Mouse (Mus musculus) CH12.LX (cell line): ENCODE measurements around the gene Traf4. TPM values are rescaled to one million over a fixed set of nuclear protein-coding genes. Genes with fewer than 3 reads are reported as not detected.
A peak's percentile ranks its signal among the peaks of the same experiment; 100 is the strongest.
"Not testable (repeated sequence)": the region's sequence is repeated elsewhere in the genome, so short reads cannot be mapped to it uniquely, and the experiment has no call there.

Experiments used
- DNase-seq: peaks from one replicate; pipeline ENCODE4 v3.0.0-alpha.2; 2013; ENCODE audit errors: extremely low read depth
- H3K27ac ChIP-seq: 2 replicates; pipeline ENCODE4 v1.5.1; 2012; ENCODE audit warnings: low read depth, mild to moderate bottlenecking, control low read depth, moderate library complexity; ENCODE audit not compliant: insufficient read depth
- H3K27me3 ChIP-seq: replicated peaks from 2 replicates; pipeline ENCODE3; 2012; ENCODE audit warnings: inconsistent platforms
- H3K36me3 ChIP-seq, 2 experiments: replicated peaks in 1 of 2; 2 replicates each; pipeline versions ENCODE3 to v1.6.1; 2012; ENCODE audit warnings: inconsistent platforms in 1 of 2, low read length in 1 of 2, mild to moderate bottlenecking in 1 of 2, mixed read lengths in 1 of 2, moderate library complexity in 1 of 2; ENCODE audit not compliant: control insufficient read depth in 1 of 2, insufficient read depth in 1 of 2
- H3K4me1 ChIP-seq, 2 experiments: 2 replicates each; pipeline ENCODE4 v1.6.1; 2012; ENCODE audit warnings: inconsistent platforms in 1 of 2, moderate library complexity in 1 of 2; ENCODE audit not compliant: insufficient read depth in 2 of 2, control insufficient read depth in 1 of 2
- H3K4me2 ChIP-seq: 2 replicates; pipeline ENCODE4 v1.6.1; 2012; ENCODE audit warnings: low read depth, mild to moderate bottlenecking, control low read depth; ENCODE audit not compliant: poor library complexity, insufficient read depth, severe bottlenecking
- H3K4me3 ChIP-seq, 3 experiments: fragments of 150-350 bp in 1 of 3; sonication (generic) in 1 of 3; replicated peaks in 1 of 3; 2 replicates each; pipeline versions ENCODE3 to v1.5.1; 2011 to 2012; ENCODE audit warnings: low read depth in 2 of 3, low read length in 2 of 3, mild to moderate bottlenecking in 2 of 3, moderate library complexity in 2 of 3, control low read depth in 1 of 3, improper control_type of control experiment in 1 of 3, inconsistent platforms in 1 of 3, mixed read lengths in 1 of 3; ENCODE audit not compliant: poor library complexity in 1 of 3
- H3K79me2 ChIP-seq: replicated peaks from 2 replicates; pipeline ENCODE4 v1.6.1; 2012; ENCODE audit warnings: mild to moderate bottlenecking, moderate library complexity; ENCODE audit not compliant: control insufficient read depth, poor library complexity, insufficient read depth, severe bottlenecking; ENCODE audit errors: extremely low read depth
- H3K9ac ChIP-seq: 2 replicates; pipeline ENCODE4 v1.6.1; 2012; ENCODE audit warnings: low read depth, mild to moderate bottlenecking, control low read depth, moderate library complexity; ENCODE audit not compliant: insufficient read depth
- H3K9me3 ChIP-seq: replicated peaks from 2 replicates; pipeline ENCODE3; 2012; ENCODE audit warnings: low read length, inconsistent platforms, mixed read lengths
- BHLHE40 ChIP-seq: IDR thresholded peaks from 2 replicates; pipeline ENCODE4 v1.6.1; 2011; ENCODE audit warnings: mild to moderate bottlenecking, low read depth, low read length, improper control_type of control experiment
- CHD1 ChIP-seq: IDR thresholded peaks from 2 replicates; pipeline ENCODE4 v1.6.1; 2012; ENCODE audit warnings: low read depth, low read length, improper control_type of control experiment, inconsistent platforms
- CTCF ChIP-seq, 2 experiments: IDR thresholded peaks in 1 of 2; conservative IDR thresholded peaks in 1 of 2; 2 replicates each; pipeline ENCODE4 v1.5.1; 2011 to 2012; ENCODE audit warnings: low read depth in 2 of 2, low read length in 2 of 2, improper control_type of control experiment in 1 of 2, inconsistent platforms in 1 of 2, mild to moderate bottlenecking in 1 of 2, moderate library complexity in 1 of 2
- E2F4 ChIP-seq: IDR thresholded peaks from 2 replicates; pipeline ENCODE4 v1.6.1; 2011; ENCODE audit warnings: low read depth, low read length, improper control_type of control experiment; ENCODE audit not compliant: insufficient replicate concordance
- ELF1 ChIP-seq: IDR thresholded peaks from 2 replicates; pipeline ENCODE4 v1.6.1; 2014; ENCODE audit warnings: low read depth, mild to moderate bottlenecking, inconsistent platforms, low read length, improper control_type of control experiment
- EP300 ChIP-seq: IDR thresholded peaks from 2 replicates; pipeline ENCODE4 v1.6.1; 2011; ENCODE audit warnings: low read length, improper control_type of control experiment
- ETS1 ChIP-seq: conservative IDR thresholded peaks from 2 replicates; pipeline ENCODE4 v1.6.1; 2012; ENCODE audit warnings: low read depth, mild to moderate bottlenecking, inconsistent platforms, low read length, improper control_type of control experiment, moderate library complexity
- GABPA ChIP-seq: IDR thresholded peaks from 2 replicates; pipeline ENCODE4 v1.6.1; 2012; ENCODE audit warnings: low read depth, low read length, improper control_type of control experiment, inconsistent platforms; ENCODE audit not compliant: insufficient replicate concordance
- HCFC1 ChIP-seq: IDR thresholded peaks from 2 replicates; pipeline ENCODE4 v1.6.1; 2012; ENCODE audit warnings: low read depth, mild to moderate bottlenecking, inconsistent platforms, low read length, improper control_type of control experiment
- IRF4 ChIP-seq: IDR thresholded peaks from 2 replicates; pipeline ENCODE4 v1.6.1; 2014; ENCODE audit warnings: low read depth, mild to moderate bottlenecking, inconsistent platforms, low read length, improper control_type of control experiment
- JUN ChIP-seq: IDR thresholded peaks from 2 replicates; pipeline ENCODE4 v1.6.1; 2011; ENCODE audit warnings: low read depth, mild to moderate bottlenecking, low read length, improper control_type of control experiment, moderate library complexity; ENCODE audit not compliant: insufficient read depth
- JUND ChIP-seq: conservative IDR thresholded peaks from 2 replicates; pipeline ENCODE4 v1.6.1; 2011; ENCODE audit warnings: low read depth, low read length, improper control_type of control experiment
- KAT2A ChIP-seq: IDR thresholded peaks from 2 replicates; pipeline ENCODE4 v1.6.1; 2012; ENCODE audit warnings: low read length, improper control_type of control experiment, inconsistent platforms; ENCODE audit not compliant: insufficient replicate concordance
- MAFK ChIP-seq: IDR thresholded peaks from 2 replicates; pipeline ENCODE4 v1.6.1; 2011; ENCODE audit warnings: low read length, improper control_type of control experiment; ENCODE audit not compliant: insufficient replicate concordance
- MAX ChIP-seq: IDR thresholded peaks from 2 replicates; pipeline ENCODE4 v1.6.1; 2011; ENCODE audit warnings: low read length, improper control_type of control experiment
- MEF2A ChIP-seq: IDR thresholded peaks from 2 replicates; pipeline ENCODE4 v1.6.1; 2014; ENCODE audit warnings: low read depth, mild to moderate bottlenecking, inconsistent platforms, low read length, improper control_type of control experiment, borderline replicate concordance
- MYC ChIP-seq: IDR thresholded peaks from 2 replicates; pipeline ENCODE4 v1.6.1; 2011; ENCODE audit warnings: low read depth, mild to moderate bottlenecking, improper control_type of control experiment, low read length
- NELFE ChIP-seq: IDR thresholded peaks from 2 replicates; pipeline ENCODE4 v1.6.1; 2011; ENCODE audit warnings: low read depth, low read length, improper control_type of control experiment
- NRF1 ChIP-seq: IDR thresholded peaks from 2 replicates; pipeline ENCODE4 v1.6.1; 2014; ENCODE audit warnings: low read depth, mild to moderate bottlenecking, inconsistent platforms, low read length, improper control_type of control experiment, moderate library complexity
- PAX5 ChIP-seq: IDR thresholded peaks from 2 replicates; pipeline ENCODE4 v1.6.1; 2012; ENCODE audit warnings: low read length, inconsistent platforms, mixed read lengths
- POLR2A ChIP-seq: IDR thresholded peaks from 2 replicates; pipeline ENCODE4 v1.6.1; 2011; ENCODE audit warnings: low read depth, mild to moderate bottlenecking, improper control_type of control experiment, low read length
- POLR2AphosphoS2 ChIP-seq: IDR thresholded peaks from 2 replicates; pipeline ENCODE4 v1.6.1; 2011; ENCODE audit warnings: low read depth, low read length, improper control_type of control experiment
- RAD21 ChIP-seq: IDR thresholded peaks from 2 replicates; pipeline ENCODE4 v1.6.1; 2011; ENCODE audit warnings: low read depth, mild to moderate bottlenecking, low read length, improper control_type of control experiment, moderate library complexity
- RCOR1 ChIP-seq: conservative IDR thresholded peaks from 2 replicates; pipeline ENCODE4 v1.6.1; 2012; ENCODE audit warnings: low read depth, mild to moderate bottlenecking, inconsistent platforms, low read length, improper control_type of control experiment
- SMC3 ChIP-seq: IDR thresholded peaks from 2 replicates; pipeline ENCODE4 v1.6.1; 2011; ENCODE audit warnings: low read depth, low read length, improper control_type of control experiment
- TBP ChIP-seq: conservative IDR thresholded peaks from 2 replicates; pipeline ENCODE4 v1.6.1; 2011; ENCODE audit warnings: low read depth, low read length, improper control_type of control experiment
- TCF12 ChIP-seq: IDR thresholded peaks from 2 replicates; pipeline ENCODE4 v1.6.1; 2014; ENCODE audit warnings: low read depth, mild to moderate bottlenecking, inconsistent platforms, low read length, improper control_type of control experiment
- UBTF ChIP-seq: IDR thresholded peaks from 2 replicates; pipeline ENCODE4 v1.6.1; 2012; ENCODE audit warnings: low read depth, mild to moderate bottlenecking, inconsistent platforms, low read length, improper control_type of control experiment, moderate library complexity
- USF2 ChIP-seq: conservative IDR thresholded peaks from 2 replicates; pipeline ENCODE4 v1.6.1; 2011; ENCODE audit warnings: low read depth, low read length, improper control_type of control experiment
- ZC3H11A ChIP-seq: IDR thresholded peaks from 2 replicates; pipeline ENCODE4 v1.6.1; 2012; ENCODE audit warnings: low read depth, mild to moderate bottlenecking, inconsistent platforms, low read length, improper control_type of control experiment
- ZMIZ1 ChIP-seq: IDR thresholded peaks from 2 replicates; pipeline ENCODE4 v1.6.1; 2012; ENCODE audit warnings: low read depth, mild to moderate bottlenecking, inconsistent platforms, low read length, improper control_type of control experiment
- ZNF384 ChIP-seq: IDR thresholded peaks from 2 replicates; pipeline ENCODE4 v1.6.1; 2012; ENCODE audit warnings: low read depth, low read length, improper control_type of control experiment, inconsistent platforms
- dilution Hi-C: fragments of 300-500 bp; cut with MboI; formaldehyde crosslinking; loops from 2 replicates; pipeline ENCODE4 v1.14.3; 2020; ENCODE audit warnings: low sequenced_read_pairs; ENCODE audit not compliant: extremely low pct_unique_long_range_greater_than_20kb, extremely low pct_ligation_motif_present
- in situ Hi-C: fragments of 300-500 bp; cut with MboI; formaldehyde crosslinking; loops from 3 replicates; pipeline ENCODE4 v1.14.3; 2019; ENCODE audit warnings: low sequenced_read_pairs, low pct_ligation_motif_present, low pct_unique_long_range_greater_than_20kb, mixed read lengths
- polyA plus RNA-seq: library from polyadenylated mRNA; unstranded; fragments of >175 nt; gene quantifications from 2 replicates; pipeline ENCODE4 v1.2.1, GENCODE M21; 2012; ENCODE audit warnings: low read depth; ENCODE audit not compliant: insufficient read length
- total RNA-seq, 2 experiments: library from RNA; depleted of rRNA; stranded (reverse); fragments of 300-350 nt in 1 of 2; fragments of >200 nt in 1 of 2; gene quantifications; 2 replicates each; pipeline ENCODE4 v1.2.3; 2012 to 2014

Traf4 gene
- total and polyA plus RNA-seq, 3 experiments: 20.8 to 68.7 (median 55.9) TPM

DNA sequence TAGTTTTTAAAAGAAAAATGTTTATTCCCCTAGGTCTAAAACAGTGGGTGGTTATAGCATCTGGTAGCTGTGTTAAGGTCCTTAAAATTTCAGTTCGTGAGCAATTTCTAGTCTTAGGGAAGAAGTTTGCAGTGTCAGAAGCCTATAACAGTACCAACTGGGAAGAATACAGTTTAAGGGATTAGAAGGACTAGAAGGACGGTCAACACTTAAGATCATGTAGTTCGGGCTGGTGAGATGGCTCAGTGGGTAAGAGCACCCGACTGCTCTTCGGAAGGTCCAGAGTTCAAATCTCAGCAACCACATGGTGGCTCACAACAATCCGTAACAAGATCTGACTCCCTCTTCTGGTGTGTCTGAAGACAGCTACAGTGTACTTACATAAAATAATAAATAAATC, 19.3 kb upstream of the Traf4 start:
- dilution Hi-C loops, H3K9me3 ChIP-seq, H3K27ac ChIP-seq, H3K4me3 ChIP-seq, H3K4me2 ChIP-seq, DNase-seq, H3K27me3 ChIP-seq, H3K9ac ChIP-seq: not testable (repeated sequence)
- Histone ChIP-seq H3K36me3 (peaks cover 21 to 29% of the 10 kb centered on the region in 2 experiments), H3K79me2 (peaks cover 34% of the 10 kb centered on the region), H3K4me1 (peaks cover 13 to 31% of the 10 kb centered on the region in 2 experiments)
- in situ Hi-C loops: loop anchor here (5.0 kb wide), 1 partner anchor 48 kb away; no protein-coding TSS in a partner anchor
- peak; percentile 71; the same call in 1 of the 2 replicates for TF ChIP-seq TBP

DNA sequence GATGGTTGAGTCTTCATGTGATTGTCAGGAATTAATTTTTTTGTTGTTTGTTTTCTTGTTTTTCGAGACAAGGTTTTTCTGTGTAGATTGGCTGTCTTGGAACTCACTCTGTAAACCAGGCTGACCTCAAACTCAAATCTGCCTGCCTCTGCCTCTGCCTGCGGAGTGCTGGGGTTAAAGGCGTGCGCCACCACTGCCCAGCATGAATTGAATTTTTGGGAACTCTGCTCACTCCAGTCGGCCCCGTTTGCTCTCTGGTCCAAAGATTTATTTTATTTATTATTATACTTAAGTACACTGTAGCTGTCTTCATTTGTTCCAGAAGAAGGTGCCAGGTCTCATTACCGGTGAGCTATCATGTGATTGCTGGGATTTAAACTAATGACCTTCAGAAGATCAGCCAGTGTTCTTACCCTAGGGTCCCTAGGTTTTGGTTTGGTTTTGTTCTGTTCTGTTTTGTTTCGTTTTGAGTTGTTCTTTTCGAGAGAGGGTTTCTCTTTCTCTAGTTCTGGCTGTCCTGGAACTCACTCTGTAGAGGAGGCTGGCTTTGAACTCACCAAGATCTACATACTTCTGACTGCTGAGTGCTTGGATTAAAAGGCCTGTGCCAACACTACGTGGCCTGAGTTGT, 18.6 kb upstream of the Traf4 start:
- Histone ChIP-seq H3K27me3 (no peaks in the 10 kb centered on the region), H3K79me2 (peaks cover 38% of the 10 kb centered on the region), H3K9me3 (peaks cover under 1% of the 10 kb centered on the region), H3K27ac (no peak overlapping the region), H3K4me1 (peaks cover 13 to 38% of the 10 kb centered on the region in 2 experiments), H3K9ac (peak overlapping the region; percentile 61), H3K4me2 (peak overlapping the region; percentile 95), H3K36me3 (peaks cover 26 to 36% of the 10 kb centered on the region in 2 experiments), H3K4me3 (peak overlapping the region; percentile 45 to 96 (median 76))
- DNase-seq: peak; percentile 68
- in situ Hi-C loops: no loop called here
- dilution Hi-C loops: no loop called here
- TF ChIP-seq IRF4 (peak; percentile 95), E2F4 (no peak), UBTF (no peak), RAD21 (no peak), CHD1 (no peak), ELF1 (no peak), MEF2A (0 out of 2 replicates have a peak, but pooled peaks have one; percentile 24), NRF1 (no peak), ZNF384 (no peak), GABPA (no peak), MAFK (no peak), TBP (peak; percentile 40; the same call in 1 of the 2 replicates), PAX5 (no peak), USF2 (0 out of 2 replicates have a peak, but pooled peaks have one; percentile 12), ZMIZ1 (no peak), RCOR1 (no peak; the same call in none of the 2 replicates), MYC (no peak), MAX (no peak), BHLHE40 (peak; percentile 64), JUND (peak; percentile 90), SMC3 (no peak), ETS1 (peak; percentile 44; the same call in 1 of the 2 replicates), NELFE (no peak), CTCF (conservative IDR thresholded peaks at IDR 0.05 in 1 of 2, IDR thresholded peaks at IDR 0.05 in 1 of 2; ENCODE audit: low read depth in 2 of 2, low read length in 2 of 2) (0 out of 4 replicates have a peak, but pooled peaks of 1 of the 2 experiments have one; percentile 2), TCF12 (no peak), ZC3H11A (no peak), JUN (peak; percentile 74), EP300 (peak; percentile 75), POLR2A (no peak), KAT2A (no peak), HCFC1 (no peak), POLR2AphosphoS2 (no peak)
